Mouse (Mus musculus): ENCODE measurements around the gene Utrn.

DNA sequence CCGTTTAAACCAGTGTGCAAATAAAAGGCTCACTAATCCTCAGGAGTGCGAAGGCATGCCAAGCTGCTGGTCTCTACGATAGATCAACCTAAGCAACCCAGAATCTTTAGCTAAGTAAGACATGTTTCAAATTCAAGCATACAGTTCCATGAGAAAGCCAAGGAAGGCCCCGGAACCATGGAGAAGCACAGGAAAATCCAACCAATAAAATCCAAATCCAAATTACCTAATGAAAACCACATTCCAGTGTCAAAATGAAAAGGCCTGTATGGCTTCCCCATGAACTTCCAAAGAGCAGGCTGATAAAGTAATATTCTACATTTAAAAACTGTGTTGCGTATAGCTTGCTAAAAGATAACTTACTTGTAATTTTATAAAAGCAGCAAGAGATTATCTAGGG is 317.4 kb downstream of the Utrn start:
- TF ChIP-seq POLR2A (IDR thresholded peaks at IDR 0.05; ENCODE audit: insufficient read depth, low read depth, low read length) (no peak), CTCF (IDR thresholded peaks at IDR 0.05) (no peak)
